Mouse (Mus musculus): ENCODE data around the gene Veph1. TPM values are rescaled to one million over a fixed set of nuclear protein-coding genes. Genes with fewer than 3 reads are reported as not detected.

Veph1 gene
- polyA plus RNA-seq, 1 experiment from 2014 or later, result 2.9 TPM

GRCm38 (mm10) chr3:66040857-66041494 lies 255.7 kb downstream of the Veph1 start:
- H3K27ac ChIP-seq, result peak overlapping the region; percentile 70; the same call in 1 of the 2 replicates

GRCm38 (mm10) chr3:66035226-66035625 lies 261.4 kb downstream of the Veph1 start:
- peaks cover 1% of the 10 kb centered on the region for H3K4me1 ChIP-seq
- H3K27me3 ChIP-seq, result no peaks in the 10 kb centered on the region
- H3K4me3 ChIP-seq, result no peak overlapping the region
- no peak for ATAC-seq (ENCODE audit: low FRiP score, low read depth)
- no peaks in the 10 kb centered on the region for H3K36me3 ChIP-seq
- H3K9ac ChIP-seq, result no peak overlapping the region
- 91% methylated on average over 5 of the region's 5 CpGs for WGBS
- H3K9me3 ChIP-seq, result peaks cover 6% of the 10 kb centered on the region; the same call in 1 of the 2 replicates
- no peak overlapping the region for H3K4me2 ChIP-seq (replicated peaks)
- no peak overlapping the region for H3K27ac ChIP-seq

More at GRCm38 (mm10) chr3:66040857-66041494, 255.7 kb downstream of the Veph1 start:
- no peak overlapping the region for H3K9ac ChIP-seq
- H3K4me1 ChIP-seq, result peaks cover 9% of the 10 kb centered on the region
- H3K9me3 ChIP-seq, result no peaks in the 10 kb centered on the region
- H3K36me3 ChIP-seq, result no peaks in the 10 kb centered on the region
- H3K27me3 ChIP-seq, result no peaks in the 10 kb centered on the region
- no peak overlapping the region for H3K4me3 ChIP-seq
- no peak overlapping the region for H3K4me2 ChIP-seq (replicated peaks)
- ATAC-seq (ENCODE audit: low FRiP score, low read depth), result peak; percentile 83; the same call in 1 of the 2 replicates
- WGBS, result 46% methylated on average over 5 of the region's 5 CpGs

- ATAC-seq (ENCODE audit: low FRiP score, low read depth), result no peak
- no peak overlapping the region for H3K9ac ChIP-seq
- H3K27me3 ChIP-seq, result no peaks in the 10 kb centered on the region
Observed at GRCm38 (mm10) chr3:66033346-66033745, 263.3 kb downstream of the Veph1 start.

GRCm38 (mm10) chr3:66025454-66025853 lies 271.2 kb downstream of the Veph1 start:
- ATAC-seq (ENCODE audit: low FRiP score, low read depth), result no peak
- 79% methylated on average over 3 of the region's 3 CpGs for WGBS

More at GRCm38 (mm10) chr3:66033346-66033745, 263.3 kb downstream of the Veph1 start:
- H3K4me3 ChIP-seq, result no peak overlapping the region
- H3K4me2 ChIP-seq (replicated peaks), result no peak overlapping the region
- peaks cover 6% of the 10 kb centered on the region; the same call in 1 of the 2 replicates for H3K9me3 ChIP-seq
- H3K27ac ChIP-seq, result no peak overlapping the region
- WGBS, result 70% methylated on average over 2 of the region's 2 CpGs
- H3K36me3 ChIP-seq, result no peaks in the 10 kb centered on the region
- no peaks in the 10 kb centered on the region; the same call in 1 of the 2 replicates for H3K4me1 ChIP-seq

GRCm38 (mm10) chr3:66024220-66024792 lies 272.3 kb downstream of the Veph1 start:
- Histone ChIP-seq H3K27ac (no peak overlapping the region), H3K9ac (no peak overlapping the region), H3K4me3 (no peak overlapping the region), H3K36me3 (no peaks in the 10 kb centered on the region), H3K4me1 (peaks cover 4% of the 10 kb centered on the region; the same call in 1 of the 2 replicates), H3K27me3 (no peaks in the 10 kb centered on the region), H3K9me3 (no peaks in the 10 kb centered on the region), H3K4me2 (replicated peaks) (no peak overlapping the region)
- 35% methylated on average over 5 of the region's 5 CpGs for WGBS
- peak; percentile 48; the same call in 1 of the 2 replicates for ATAC-seq (ENCODE audit: low FRiP score, low read depth)

More at GRCm38 (mm10) chr3:66025454-66025853, 271.2 kb downstream of the Veph1 start:
- Histone ChIP-seq H3K4me1 (peaks cover 4% of the 10 kb centered on the region; the same call in 1 of the 2 replicates), H3K4me3 (no peak overlapping the region), H3K4me2 (replicated peaks) (no peak overlapping the region), H3K27ac (no peak overlapping the region), H3K27me3 (no peaks in the 10 kb centered on the region), H3K9ac (no peak overlapping the region), H3K9me3 (no peaks in the 10 kb centered on the region), H3K36me3 (no peaks in the 10 kb centered on the region)

- H3K9me3 ChIP-seq, result no peaks in the 10 kb centered on the region
Observed at GRCm38 (mm10) chr3:66019171-66019570, 277.5 kb downstream of the Veph1 start.

GRCm38 (mm10) chr3:66007632-66008401 lies 288.8 kb downstream of the Veph1 start:
- Histone ChIP-seq H3K9me3 (no peaks in the 10 kb centered on the region), H3K36me3 (no peaks in the 10 kb centered on the region), H3K27me3 (no peaks in the 10 kb centered on the region), H3K27ac (no peak overlapping the region; the same call in 1 of the 2 replicates), H3K4me2 (replicated peaks) (no peak overlapping the region), H3K9ac (no peak overlapping the region), H3K4me3 (no peak overlapping the region), H3K4me1 (0 out of 2 replicates have a peak, but pooled peaks cover 3% of the 10 kb centered on the region)
- no peak for ATAC-seq (ENCODE audit: low FRiP score, low read depth)
- WGBS, result 79% methylated on average over 3 of the region's 3 CpGs

More at GRCm38 (mm10) chr3:66019171-66019570, 277.5 kb downstream of the Veph1 start:
- WGBS, result 84% methylated on average over 5 of the region's 5 CpGs
- H3K36me3 ChIP-seq, result no peaks in the 10 kb centered on the region
- H3K4me2 ChIP-seq (replicated peaks), result no peak overlapping the region
- no peak overlapping the region for H3K9ac ChIP-seq
- no peak for ATAC-seq (ENCODE audit: low FRiP score, low read depth)
- no peak overlapping the region for H3K4me3 ChIP-seq
- H3K27ac ChIP-seq, result no peak overlapping the region
- H3K27me3 ChIP-seq, result no peaks in the 10 kb centered on the region
- peaks cover under 1% of the 10 kb centered on the region; the same call in 1 of the 2 replicates for H3K4me1 ChIP-seq

- H3K9me3 ChIP-seq, result no peaks in the 10 kb centered on the region
- H3K9ac ChIP-seq, result no peak overlapping the region
- WGBS, result 84% methylated on average over 4 of the region's 4 CpGs
- 0 out of 2 replicates have a peak, but pooled peaks cover 3% of the 10 kb centered on the region for H3K4me1 ChIP-seq
- H3K36me3 ChIP-seq, result no peaks in the 10 kb centered on the region
- H3K27ac ChIP-seq, result no peak overlapping the region
- ATAC-seq (ENCODE audit: low FRiP score, low read depth), result no peak
- no peak overlapping the region for H3K4me3 ChIP-seq
- no peak overlapping the region for H3K4me2 ChIP-seq (replicated peaks)
- H3K27me3 ChIP-seq, result no peaks in the 10 kb centered on the region
Observed at GRCm38 (mm10) chr3:66004989-66005388, 291.6 kb downstream of the Veph1 start.

GRCm38 (mm10) chr3:66004220-66004951 lies 292.3 kb downstream of the Veph1 start:
- no peak for ATAC-seq (ENCODE audit: low FRiP score, low read depth)
- Histone ChIP-seq H3K4me1 (0 out of 2 replicates have a peak, but pooled peaks cover 3% of the 10 kb centered on the region), H3K4me2 (replicated peaks) (no peak overlapping the region), H3K9me3 (no peaks in the 10 kb centered on the region), H3K9ac (no peak overlapping the region), H3K27me3 (no peaks in the 10 kb centered on the region), H3K36me3 (no peaks in the 10 kb centered on the region), H3K4me3 (no peak overlapping the region), H3K27ac (no peak overlapping the region)
- WGBS, result 73% methylated on average over 7 of the region's 7 CpGs
